Mouse (Mus musculus): ENCODE results near the gene Nt5dc3. TPM values are rescaled to one million over a fixed set of nuclear protein-coding genes. Genes with fewer than 3 reads are reported as not detected.

The Nt5dc3 gene
- polyA plus RNA-seq, 1 experiment, result 49.3 TPM

DNA sequence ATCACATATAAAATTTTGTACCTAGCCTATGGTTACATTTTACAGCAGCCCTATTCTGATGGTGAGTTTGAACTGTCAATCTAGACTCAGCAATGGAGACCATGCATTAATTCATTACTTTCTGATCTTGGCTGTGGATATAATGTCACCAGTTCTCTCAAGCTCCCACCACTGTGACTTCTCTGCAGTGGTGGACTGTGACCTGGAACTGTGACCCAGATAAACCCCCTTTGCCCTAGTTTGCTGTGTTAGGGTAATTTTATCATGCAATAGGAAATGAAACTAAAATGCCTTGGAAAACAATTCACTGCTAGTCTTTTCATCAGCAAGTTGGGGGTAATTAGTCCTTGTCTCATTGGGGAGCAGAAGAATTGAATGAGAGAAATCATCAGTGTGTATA, 102.6 kb downstream of the Nt5dc3 start:
- no peak overlapping the region for H3K27ac ChIP-seq (ENCODE audit: insufficient read depth, low read length)
- H3K4me1 ChIP-seq (ENCODE audit: control insufficient read depth, insufficient read depth, low read length), result no peaks in the 10 kb centered on the region
- TF ChIP-seq POLR2A (IDR thresholded peaks at IDR 0.05; ENCODE audit: extremely low read depth, insufficient read depth, low read length) (no peak), CTCF (IDR thresholded peaks at IDR 0.05; ENCODE audit: extremely low read depth, insufficient read depth, low read length) (no peak)

DNA sequence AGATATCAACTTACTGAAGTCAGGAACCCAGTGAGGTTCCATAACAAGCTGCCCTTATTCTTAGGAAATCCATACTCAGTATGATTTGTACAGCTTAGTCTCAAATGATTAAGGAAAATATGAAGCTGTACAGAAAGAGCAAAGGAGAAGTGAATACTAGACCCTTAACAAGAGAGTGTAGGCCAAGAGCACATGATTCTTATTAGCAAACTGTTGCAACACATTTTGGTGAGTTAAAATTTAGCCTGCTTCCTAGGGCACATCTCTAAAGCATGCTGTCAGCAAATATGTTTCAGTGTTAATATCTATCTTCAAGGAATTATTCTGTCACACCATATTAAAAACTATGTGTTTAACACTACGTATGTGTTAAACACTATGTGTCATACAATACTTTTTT, 107.6 kb downstream of the Nt5dc3 start:
- Histone ChIP-seq H3K4me3 (ENCODE audit: insufficient read depth, low read length) (no peak overlapping the region), H3K27ac (ENCODE audit: insufficient read depth, low read length) (no peak overlapping the region), H3K4me1 (ENCODE audit: control insufficient read depth, insufficient read depth, low read length) (0 out of 2 replicates have a peak, but pooled peaks cover 1% of the 10 kb centered on the region)
- TF ChIP-seq CTCF (IDR thresholded peaks at IDR 0.05; ENCODE audit: extremely low read depth, insufficient read depth, low read length) (no peak), POLR2A (IDR thresholded peaks at IDR 0.05; ENCODE audit: extremely low read depth, insufficient read depth, low read length) (no peak)

More for the DNA sequence above, 102.6 kb downstream of the Nt5dc3 start:
- no peak overlapping the region for H3K4me3 ChIP-seq (ENCODE audit: insufficient read depth, low read length)

Other genes starting within 250 kb of the Nt5dc3 start
- gene Hsp90b1, start 73.5 kb upstream of the Nt5dc3 start, polyA plus RNA-seq (2012; rRNA removed), result 185 and 189 TPM in 2 replicates
- 1.7 and 1.9 TPM in 2 replicates for gene Ttc41, start 73.2 kb upstream of the Nt5dc3 start, polyA plus RNA-seq (2012; rRNA removed)
- gene Gm49358, start 15.0 kb upstream of the Nt5dc3 start, polyA plus RNA-seq (2012; rRNA removed), result not detected in 2 replicates
- gene Stab2, start 229.0 kb downstream of the Nt5dc3 start, polyA plus RNA-seq (2012; rRNA removed), result 0.23 and 0.25 TPM in 2 replicates